Mouse (Mus musculus) hindbrain, embryonic 16.5 days (tissue): ENCODE data around the gene Cyp46a1. TPM values are rescaled to one million over a fixed set of nuclear protein-coding genes. Genes with fewer than 3 reads are reported as not detected.

ENCODE experiments used
- ATAC-seq: fragments of 200-750 bp; cut with Nextera tagmentation; 2 replicates; pipeline ENCODE4 v1.8.0; 2017; ENCODE audit warnings: moderate TSS enrichment, moderate library complexity
- H3K27ac ChIP-seq: fragments of 300-500 bp; sonication (generic); 2 replicates; pipeline ENCODE4 v1.5.1; 2014; ENCODE audit warnings: low read depth, mild to moderate bottlenecking, control low read depth, low read length, moderate library complexity
- H3K27me3 ChIP-seq: fragments of 300-500 bp; sonication (generic); replicated peaks from 2 replicates; pipeline ENCODE4 v1.6.1; 2014; ENCODE audit warnings: low read length; ENCODE audit not compliant: control insufficient read depth, insufficient read depth
- H3K36me3 ChIP-seq: fragments of 300-500 bp; sonication (generic); 2 replicates; pipeline ENCODE4 v1.6.1; 2014; ENCODE audit warnings: mild to moderate bottlenecking, low read length, moderate library complexity, mixed read lengths; ENCODE audit not compliant: control insufficient read depth, insufficient read depth
- H3K4me1 ChIP-seq: fragments of 300-500 bp; sonication (generic); 2 replicates; pipeline ENCODE4 v1.6.1; 2014; ENCODE audit warnings: low read depth, low read length; ENCODE audit not compliant: control insufficient read depth, insufficient read depth
- H3K4me2 ChIP-seq: fragments of 300-500 bp; sonication (generic); 2 replicates; pipeline ENCODE4 v1.6.1; 2014; ENCODE audit warnings: mild to moderate bottlenecking, low read length, control low read depth, moderate library complexity
- H3K4me3 ChIP-seq: fragments of 300-500 bp; sonication (generic); 2 replicates; pipeline ENCODE4 v1.5.1; 2014; ENCODE audit warnings: mild to moderate bottlenecking, low read length, control low read depth, moderate library complexity
- H3K9ac ChIP-seq: fragments of 300-500 bp; sonication (generic); 2 replicates; pipeline ENCODE4 v1.6.1; 2014; ENCODE audit warnings: low read depth, mild to moderate bottlenecking, control low read depth, low read length, moderate library complexity
- H3K9me3 ChIP-seq: fragments of 300-500 bp; sonication (generic); 2 replicates; pipeline ENCODE4 v1.6.1; 2014; ENCODE audit warnings: mild to moderate bottlenecking, low read length, moderate library complexity; ENCODE audit not compliant: control insufficient read depth
- WGBS: fragments of 180-500 bp; shearing (Covaris S2); extraction: QIAGEN DNeasy Blood & Tissue Kit; methylation state at CpG from one replicate; pipeline ENCODE4 v1.1.7; 2014; 5-methylcytosine and 5-hydroxymethylcytosine counted together
- polyA plus RNA-seq: library from polyadenylated mRNA; unstranded; fragments of >200 nt; fragmentation: Nextera tagmentation; extraction: Ambion mirVana; gene quantifications from 2 replicates; pipeline ENCODE4 v1.2.1, GENCODE M21; 2015

Cyp46a1 gene
- polyA plus RNA-seq, 1 experiment from 2014 or later: 40.1 TPM

DNA sequence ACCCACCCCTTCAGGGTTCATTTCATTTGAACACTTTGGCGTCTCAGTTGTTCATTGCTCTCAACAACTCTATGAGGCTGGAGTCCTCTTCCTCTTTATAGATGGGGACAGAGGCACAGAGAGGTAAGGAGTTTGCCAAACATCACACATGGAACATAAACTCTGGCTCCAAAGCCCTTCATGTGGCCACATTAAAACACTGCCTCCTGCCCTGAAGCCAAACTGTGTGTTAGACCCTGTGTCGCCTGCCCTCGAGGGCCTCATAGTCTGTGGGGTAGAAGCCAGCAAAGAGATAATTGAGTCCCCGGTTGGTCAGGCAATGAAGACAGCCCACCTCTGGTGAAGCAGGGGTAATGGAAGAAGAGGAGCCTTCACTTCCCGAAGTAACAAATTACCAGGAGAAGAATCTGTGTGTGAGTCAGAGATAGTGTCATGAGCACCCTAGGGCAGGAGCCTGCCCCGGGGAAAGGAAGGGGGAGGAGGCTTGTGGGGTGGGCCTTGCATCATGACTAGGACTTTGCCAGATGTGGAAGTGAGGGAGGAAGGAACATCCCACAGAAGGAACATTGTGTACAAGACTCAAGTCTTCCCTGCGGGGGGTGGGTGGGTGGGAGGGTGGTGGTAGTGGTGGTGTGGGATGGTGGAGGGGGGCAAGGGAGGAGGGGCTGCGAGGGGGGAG, 24.9 kb upstream of the Cyp46a1 start:
- peaks cover 10% of the 10 kb centered on the region for H3K4me1 ChIP-seq
- no peak for ATAC-seq
- WGBS: 67% methylated on average over 8 of the region's 8 CpGs

DNA sequence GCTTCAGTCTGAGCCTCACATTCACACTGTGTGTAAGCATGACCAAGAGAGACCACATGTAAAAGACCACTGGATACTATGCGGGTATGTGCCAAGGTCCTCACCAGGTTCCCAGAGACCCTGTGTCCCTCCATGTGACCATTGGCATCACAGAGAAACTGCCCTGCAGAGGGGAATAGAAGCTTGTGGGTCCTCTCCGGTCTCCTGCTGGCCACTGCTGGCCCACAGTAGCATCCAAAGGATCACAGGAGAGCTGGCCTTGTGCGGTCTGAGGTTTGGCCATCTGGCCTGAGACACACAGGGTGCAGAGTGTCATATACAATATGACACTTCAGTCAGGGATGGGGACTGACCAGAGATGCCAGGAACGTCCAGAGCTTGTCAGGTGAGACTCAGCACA, 24.1 kb upstream of the Cyp46a1 start:
- Histone ChIP-seq H3K27me3 (no peaks in the 10 kb centered on the region; the same call in 1 of the 2 replicates), H3K9me3 (no peaks in the 10 kb centered on the region), H3K9ac (no peak overlapping the region), H3K4me3 (no peak overlapping the region), H3K36me3 (no peaks in the 10 kb centered on the region), H3K27ac (no peak overlapping the region), H3K4me2 (no peak overlapping the region), H3K4me1 (peaks cover 10% of the 10 kb centered on the region)
- WGBS: 89% methylated on average over 4 of the region's 4 CpGs
- no peak for ATAC-seq

More for the DNA sequence above, 24.9 kb upstream of the Cyp46a1 start:
- H3K36me3 ChIP-seq: no peaks in the 10 kb centered on the region
- no peaks in the 10 kb centered on the region; the same call in 1 of the 2 replicates for H3K27me3 ChIP-seq
- no peak overlapping the region for H3K27ac ChIP-seq
- H3K4me3 ChIP-seq: no peak overlapping the region
- no peaks in the 10 kb centered on the region for H3K9me3 ChIP-seq
- no peak overlapping the region for H3K9ac ChIP-seq
- no peak overlapping the region for H3K4me2 ChIP-seq

DNA sequence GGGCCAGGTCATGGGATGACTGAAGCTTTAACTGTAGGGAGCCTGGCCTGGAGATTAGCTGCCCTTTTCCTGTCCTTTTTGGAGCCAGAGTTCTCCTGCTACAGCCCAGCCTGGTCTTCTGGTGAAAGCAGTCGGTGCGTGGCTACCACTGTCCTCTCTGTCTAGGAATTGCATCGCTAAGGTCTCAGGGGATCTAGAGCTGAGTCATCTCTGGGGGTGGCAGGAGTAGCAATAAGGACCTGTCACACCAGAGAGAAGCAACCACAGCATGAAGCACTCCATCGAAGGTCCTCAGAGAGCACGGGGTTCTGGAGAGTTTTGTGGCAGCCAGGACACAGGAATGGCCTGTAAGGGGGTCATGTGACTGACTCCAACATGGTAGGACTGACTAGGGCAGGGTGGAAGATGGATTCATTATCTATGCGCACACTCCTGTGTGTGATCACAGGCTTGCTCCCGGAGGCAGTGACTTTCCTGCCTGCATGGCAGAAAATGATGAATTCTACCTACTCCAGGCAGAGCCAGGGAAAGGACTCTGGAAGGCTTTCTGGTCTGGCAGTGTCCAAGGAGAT, 23.6 kb upstream of the Cyp46a1 start:
- 67% methylated on average over 7 of the region's 7 CpGs for WGBS
- no peak overlapping the region for H3K4me3 ChIP-seq
- ATAC-seq: no peak
- no peak overlapping the region for H3K9ac ChIP-seq
- H3K9me3 ChIP-seq: no peaks in the 10 kb centered on the region
- H3K4me1 ChIP-seq: peaks cover 10% of the 10 kb centered on the region
- no peak overlapping the region for H3K4me2 ChIP-seq
- H3K27ac ChIP-seq: no peak overlapping the region
- H3K27me3 ChIP-seq: no peaks in the 10 kb centered on the region; the same call in 1 of the 2 replicates
- no peaks in the 10 kb centered on the region for H3K36me3 ChIP-seq

- peaks cover 3% of the 10 kb centered on the region; the same call in 1 of the 2 replicates for H3K4me1 ChIP-seq
- no peak overlapping the region for H3K27ac ChIP-seq
- no peaks in the 10 kb centered on the region for H3K9me3 ChIP-seq
- H3K4me3 ChIP-seq: no peak overlapping the region
- H3K4me2 ChIP-seq: no peak overlapping the region
- 89% methylated on average over 27 of the region's 27 CpGs for WGBS
- no peaks in the 10 kb centered on the region; the same call in 1 of the 2 replicates for H3K27me3 ChIP-seq
- no peak overlapping the region for H3K9ac ChIP-seq
- no peaks in the 10 kb centered on the region for H3K36me3 ChIP-seq
- ATAC-seq: no peak
Measured at GRCm38 (mm10) chr12:108311741-108312290, 22.4 kb upstream of the Cyp46a1 start.

GRCm38 (mm10) chr12:108312432-108312851, 21.7 kb upstream of the Cyp46a1 start:
- ATAC-seq: no peak
- no peak overlapping the region for H3K27ac ChIP-seq
- no peaks in the 10 kb centered on the region; the same call in 1 of the 2 replicates for H3K27me3 ChIP-seq
- 36% methylated on average over 6 of the region's 6 CpGs for WGBS
- no peak overlapping the region for H3K4me2 ChIP-seq
- H3K4me1 ChIP-seq: peaks cover under 1% of the 10 kb centered on the region; the same call in 1 of the 2 replicates
- H3K36me3 ChIP-seq: no peaks in the 10 kb centered on the region
- H3K4me3 ChIP-seq: no peak overlapping the region
- H3K9ac ChIP-seq: no peak overlapping the region
- H3K9me3 ChIP-seq: no peaks in the 10 kb centered on the region

- Histone ChIP-seq H3K27me3 (peaks cover 5% of the 10 kb centered on the region), H3K9ac (no peak overlapping the region), H3K4me2 (no peak overlapping the region), H3K4me1 (no peaks in the 10 kb centered on the region; the same call in 1 of the 2 replicates), H3K27ac (no peak overlapping the region), H3K9me3 (no peaks in the 10 kb centered on the region), H3K36me3 (no peaks in the 10 kb centered on the region), H3K4me3 (no peak overlapping the region)
- 100% methylated on average over 1 of the region's 1 CpGs for WGBS
- ATAC-seq: no peak
Measured at GRCm38 (mm10) chr12:108313244-108313772, 20.9 kb upstream of the Cyp46a1 start.

DNA sequence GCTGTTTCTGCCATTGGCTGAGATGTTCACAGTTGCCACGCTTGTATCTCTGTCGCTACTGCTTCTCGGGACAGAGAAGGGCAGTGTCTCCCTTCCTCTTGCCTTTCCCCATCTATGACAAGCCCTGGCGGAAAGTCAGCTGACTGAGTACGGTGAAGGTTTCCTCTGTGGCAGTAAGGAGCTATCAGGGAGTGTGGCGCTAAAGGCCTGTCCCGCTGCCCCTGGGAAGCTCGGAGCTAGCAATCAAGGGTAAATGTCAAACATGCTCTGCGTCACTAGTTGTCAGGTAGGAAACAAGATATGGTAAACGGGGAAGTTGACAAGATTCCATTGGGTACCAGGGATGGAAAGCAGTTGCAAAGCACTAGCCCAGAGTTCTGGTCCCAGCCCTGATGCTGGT, 18.4 kb upstream of the Cyp46a1 start:
- H3K9ac ChIP-seq: no peak overlapping the region
- H3K36me3 ChIP-seq: no peaks in the 10 kb centered on the region
- no peaks in the 10 kb centered on the region; the same call in none of the 2 replicates for H3K4me1 ChIP-seq
- no peak overlapping the region for H3K4me2 ChIP-seq
- peaks cover 14% of the 10 kb centered on the region for H3K27me3 ChIP-seq
- H3K9me3 ChIP-seq: no peaks in the 10 kb centered on the region
- 58% methylated on average over 10 of the region's 10 CpGs for WGBS
- H3K4me3 ChIP-seq: no peak overlapping the region
- ATAC-seq: no peak
- H3K27ac ChIP-seq: no peak overlapping the region

GRCm38 (mm10) chr12:108316655-108317054, 17.5 kb upstream of the Cyp46a1 start:
- Histone ChIP-seq H3K4me2 (no peak overlapping the region), H3K27me3 (peaks cover 14% of the 10 kb centered on the region), H3K9ac (no peak overlapping the region), H3K4me1 (no peaks in the 10 kb centered on the region; the same call in none of the 2 replicates), H3K4me3 (no peak overlapping the region), H3K9me3 (no peaks in the 10 kb centered on the region), H3K36me3 (no peaks in the 10 kb centered on the region), H3K27ac (no peak overlapping the region)
- WGBS: 31% methylated on average over 6 of the region's 6 CpGs
- no peak for ATAC-seq

DNA sequence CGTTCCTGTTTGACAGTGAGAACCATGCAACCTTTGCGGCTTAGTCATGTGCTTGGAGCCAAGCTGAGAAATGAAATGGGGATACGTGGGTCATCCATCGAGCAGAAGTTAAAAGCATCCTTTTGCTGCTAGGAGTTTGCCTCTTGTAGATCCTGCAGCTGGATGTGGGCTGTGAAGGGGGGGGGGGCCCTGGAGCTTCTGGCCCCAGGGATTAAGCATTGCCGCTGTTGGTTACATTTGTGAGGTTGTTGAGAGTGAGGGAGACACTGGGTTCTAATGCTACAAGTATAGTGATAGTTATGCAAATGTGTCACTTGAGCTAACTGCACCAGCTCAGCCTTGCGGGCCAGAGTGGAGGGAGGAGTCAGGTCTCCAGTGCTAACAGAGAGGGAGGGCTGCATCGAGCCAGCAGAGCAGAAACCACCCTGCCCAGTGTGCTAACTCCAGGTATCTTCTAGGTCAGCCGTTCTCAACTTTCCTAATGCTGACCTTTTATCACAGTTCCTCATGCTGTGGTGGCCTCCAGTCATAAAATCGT, 16.9 kb upstream of the Cyp46a1 start:
- no peaks in the 10 kb centered on the region for H3K9me3 ChIP-seq
- H3K4me2 ChIP-seq: no peak overlapping the region
- H3K27me3 ChIP-seq: peaks cover 14% of the 10 kb centered on the region
- H3K36me3 ChIP-seq: no peaks in the 10 kb centered on the region
- ATAC-seq: no peak
- 12% methylated on average over 9 of the region's 9 CpGs for WGBS
- no peak overlapping the region for H3K9ac ChIP-seq
- H3K4me3 ChIP-seq: no peak overlapping the region
- H3K4me1 ChIP-seq: no peaks in the 10 kb centered on the region; the same call in none of the 2 replicates
- H3K27ac ChIP-seq: no peak overlapping the region
